Mouse (Mus musculus): ENCODE data around the gene Fbln1.

Gene Fbln1

GRCm38 (mm10) chr15:85207763-85208162 lies 2.0 kb downstream of the Fbln1 start:
- WGBS: 42% methylated on average over 2 of the region's 2 CpGs

GRCm38 (mm10) chr15:85208332-85208731 lies 2.6 kb downstream of the Fbln1 start:
- WGBS: 25% methylated on average over 10 of the region's 10 CpGs

- WGBS: 94% methylated on average over 3 of the region's 3 CpGs
Measured at GRCm38 (mm10) chr15:85209341-85209740, 3.6 kb downstream of the Fbln1 start.

GRCm38 (mm10) chr15:85210686-85211085 lies 4.9 kb downstream of the Fbln1 start:
- 82% methylated on average over 12 of the region's 12 CpGs for WGBS

GRCm38 (mm10) chr15:85211101-85211760 lies 5.5 kb downstream of the Fbln1 start:
- 95% methylated on average over 18 of the region's 18 CpGs for WGBS

- 97% methylated on average over 7 of the region's 7 CpGs for WGBS
Measured at GRCm38 (mm10) chr15:85216069-85216813, 10.5 kb downstream of the Fbln1 start.

GRCm38 (mm10) chr15:85218617-85219265 lies 13.0 kb downstream of the Fbln1 start:
- WGBS: 77% methylated on average over 5 of the region's 5 CpGs

- WGBS: 93% methylated on average over 6 of the region's 6 CpGs
Measured at GRCm38 (mm10) chr15:85220371-85220770, 14.6 kb downstream of the Fbln1 start.

- WGBS: 63% methylated on average over 12 of the region's 12 CpGs
Measured at GRCm38 (mm10) chr15:85221115-85221854, 15.5 kb downstream of the Fbln1 start.

GRCm38 (mm10) chr15:85225693-85226092 lies 19.9 kb downstream of the Fbln1 start:
- 83% methylated on average over 3 of the region's 3 CpGs for WGBS

GRCm38 (mm10) chr15:85226841-85227240 lies 21.1 kb downstream of the Fbln1 start:
- 91% methylated on average over 7 of the region's 7 CpGs for WGBS

GRCm38 (mm10) chr15:85228568-85228967 lies 22.8 kb downstream of the Fbln1 start:
- WGBS: 86% methylated on average over 3 of the region's 3 CpGs

- 95% methylated on average over 13 of the region's 13 CpGs for WGBS
Measured at GRCm38 (mm10) chr15:85229960-85230535, 24.3 kb downstream of the Fbln1 start.

GRCm38 (mm10) chr15:85230613-85231012 lies 24.9 kb downstream of the Fbln1 start:
- 94% methylated on average over 14 of the region's 14 CpGs for WGBS

- 88% methylated on average over 13 of the region's 13 CpGs for WGBS
Measured at GRCm38 (mm10) chr15:85231443-85232255, 25.9 kb downstream of the Fbln1 start.

- 67% methylated on average over 4 of the region's 4 CpGs for WGBS
Measured at GRCm38 (mm10) chr15:85232256-85232535, 26.4 kb downstream of the Fbln1 start.

GRCm38 (mm10) chr15:85232543-85233250 lies 26.9 kb downstream of the Fbln1 start:
- 91% methylated on average over 25 of the region's 25 CpGs for WGBS

GRCm38 (mm10) chr15:85233251-85233611 lies 27.5 kb downstream of the Fbln1 start:
- 77% methylated on average over 4 of the region's 4 CpGs for WGBS

- 93% methylated on average over 4 of the region's 4 CpGs for WGBS
Measured at GRCm38 (mm10) chr15:85233690-85234089, 27.9 kb downstream of the Fbln1 start.

Data from cerebral cortex, adult 2 months (tissue).